Mouse (Mus musculus): ENCODE results near the gene Wnt3. TPM values are rescaled to one million over a fixed set of nuclear protein-coding genes. Genes with fewer than 3 reads are reported as not detected.

The Wnt3 gene
- polyA plus RNA-seq (2015; fragmentation: Nextera tagmentation; extraction: Ambion mirVana): not detected in 2 replicates

- no peak within 1 kb of the TSS for H3K27ac ChIP-seq (replicated peaks)
- H3K4me3 ChIP-seq: peak within 1 kb of the TSS; percentile 40
- no peak for ATAC-seq (ENCODE audit: extremely low read depth, insufficient number of reproducible peaks, low FRiP score, low TSS enrichment)
- no peaks in the 10 kb centered on the region for H3K36me3 ChIP-seq
- under 1% methylated on average over 60 of the region's 60 CpGs for WGBS
- H3K4me2 ChIP-seq: peak within 1 kb of the TSS; percentile 63
- H3K9ac ChIP-seq: no peak within 1 kb of the TSS
- H3K4me1 ChIP-seq: peaks cover 33% of the 10 kb centered on the region
- no peaks in the 10 kb centered on the region for H3K9me3 ChIP-seq
- H3K27me3 ChIP-seq (replicated peaks): peaks cover 100% of the 10 kb centered on the region
Measured at GRCm38 (mm10) chr11:103773387-103774227, at the start of gene Wnt3. Gene Wnt3 (plus strand): TSS chr11:103774150.

- Histone ChIP-seq H3K4me1 (peaks cover 12% of the 10 kb centered on the region), H3K36me3 (no peaks in the 10 kb centered on the region), H3K9me3 (0 out of 2 replicates have a peak, but pooled peaks cover 4% of the 10 kb centered on the region), H3K4me2 (no peak overlapping the region), H3K27ac (replicated peaks) (no peak overlapping the region), H3K27me3 (replicated peaks) (peaks cover 7% of the 10 kb centered on the region; the same call in 1 of the 2 replicates), H3K4me3 (no peak overlapping the region), H3K9ac (no peak overlapping the region)
- ATAC-seq (ENCODE audit: extremely low read depth, insufficient number of reproducible peaks, low FRiP score, low TSS enrichment): no peak
- 65% methylated on average over 11 of the region's 11 CpGs for WGBS
Measured at GRCm38 (mm10) chr11:103724331-103724771, 49.6 kb upstream of the Wnt3 start.

- H3K4me3 ChIP-seq: no peak overlapping the region
- H3K9me3 ChIP-seq: 0 out of 2 replicates have a peak, but pooled peaks cover 4% of the 10 kb centered on the region
- no peak overlapping the region for H3K27ac ChIP-seq (replicated peaks)
- H3K4me1 ChIP-seq: peaks cover 18% of the 10 kb centered on the region
- H3K9ac ChIP-seq: no peak overlapping the region
- no peak overlapping the region for H3K4me2 ChIP-seq
- no peak for ATAC-seq (ENCODE audit: extremely low read depth, insufficient number of reproducible peaks, low FRiP score, low TSS enrichment)
- no peaks in the 10 kb centered on the region for H3K36me3 ChIP-seq
- peaks cover 21% of the 10 kb centered on the region for H3K27me3 ChIP-seq (replicated peaks)
- WGBS: 64% methylated on average over 9 of the region's 9 CpGs
Measured at GRCm38 (mm10) chr11:103729282-103729985, 44.5 kb upstream of the Wnt3 start.

- Histone ChIP-seq H3K36me3 (no peaks in the 10 kb centered on the region), H3K9ac (no peak overlapping the region), H3K4me1 (peaks cover 26% of the 10 kb centered on the region), H3K9me3 (no peaks in the 10 kb centered on the region), H3K4me3 (no peak overlapping the region), H3K27me3 (replicated peaks) (peaks cover 21% of the 10 kb centered on the region), H3K27ac (replicated peaks) (no peak overlapping the region), H3K4me2 (no peak overlapping the region)
- 57% methylated on average over 9 of the region's 9 CpGs for WGBS
- no peak for ATAC-seq (ENCODE audit: extremely low read depth, insufficient number of reproducible peaks, low FRiP score, low TSS enrichment)
Measured at GRCm38 (mm10) chr11:103731594-103731993, 42.4 kb upstream of the Wnt3 start.

DNA sequence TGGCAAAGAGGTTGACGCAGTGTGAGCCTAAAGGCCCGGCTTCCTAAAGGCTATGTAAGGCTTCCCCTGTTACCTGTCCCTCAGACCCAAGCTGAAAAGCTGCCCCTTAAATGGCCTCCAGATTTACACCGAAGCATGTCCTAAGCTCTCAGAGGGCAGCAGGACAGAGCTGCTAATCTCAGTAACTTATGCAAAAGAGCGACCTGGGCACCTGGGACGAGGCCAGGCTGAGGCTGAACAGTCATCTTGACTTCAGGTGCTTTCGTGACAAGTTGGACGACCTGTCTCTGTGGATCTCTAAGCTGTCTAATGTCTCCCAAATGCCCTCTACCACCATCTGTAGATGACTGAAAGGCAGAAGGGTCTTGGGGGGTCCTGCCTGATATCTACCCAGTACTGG, 41.6 kb upstream of the Wnt3 start:
- Histone ChIP-seq H3K4me2 (no peak overlapping the region), H3K36me3 (no peaks in the 10 kb centered on the region), H3K9ac (no peak overlapping the region), H3K27me3 (replicated peaks) (peaks cover 23% of the 10 kb centered on the region), H3K27ac (replicated peaks) (no peak overlapping the region), H3K9me3 (no peaks in the 10 kb centered on the region), H3K4me1 (peaks cover 26% of the 10 kb centered on the region), H3K4me3 (no peak overlapping the region)
- 77% methylated on average over 7 of the region's 7 CpGs for WGBS
- no peak for ATAC-seq (ENCODE audit: extremely low read depth, insufficient number of reproducible peaks, low FRiP score, low TSS enrichment)

DNA sequence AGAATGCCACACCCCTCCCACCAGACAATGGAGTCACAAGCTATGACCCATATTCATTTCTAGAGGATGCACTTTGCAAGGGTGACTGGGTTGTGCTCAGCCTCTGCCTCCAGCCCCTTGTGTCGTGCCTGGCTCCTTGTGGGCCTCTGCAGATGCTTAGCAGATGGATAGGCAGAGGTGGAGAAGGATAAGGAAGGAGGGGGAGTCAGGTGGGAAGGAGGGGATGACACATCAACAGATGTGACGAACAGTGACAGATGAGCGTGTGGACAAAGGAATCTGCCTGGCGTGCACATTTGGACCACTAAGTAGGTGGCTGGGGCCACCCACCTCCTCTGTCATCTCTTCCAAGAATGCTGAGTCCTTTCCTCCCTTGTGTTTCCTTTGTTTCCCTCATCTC, 40.9 kb upstream of the Wnt3 start:
- no peak overlapping the region for H3K27ac ChIP-seq (replicated peaks)
- WGBS: 50% methylated on average over 4 of the region's 4 CpGs
- peaks cover 26% of the 10 kb centered on the region for H3K4me1 ChIP-seq
- no peak overlapping the region for H3K4me3 ChIP-seq
- ATAC-seq (ENCODE audit: extremely low read depth, insufficient number of reproducible peaks, low FRiP score, low TSS enrichment): no peak
- H3K9ac ChIP-seq: no peak overlapping the region
- no peak overlapping the region for H3K4me2 ChIP-seq
- no peaks in the 10 kb centered on the region for H3K36me3 ChIP-seq
- H3K27me3 ChIP-seq (replicated peaks): peaks cover 31% of the 10 kb centered on the region
- H3K9me3 ChIP-seq: no peaks in the 10 kb centered on the region

- Histone ChIP-seq H3K27me3 (replicated peaks) (peaks cover 39% of the 10 kb centered on the region), H3K36me3 (no peaks in the 10 kb centered on the region), H3K4me1 (peaks cover 26% of the 10 kb centered on the region), H3K27ac (replicated peaks) (no peak overlapping the region), H3K9ac (no peak overlapping the region), H3K4me2 (no peak overlapping the region), H3K4me3 (no peak overlapping the region), H3K9me3 (no peaks in the 10 kb centered on the region)
- 76% methylated on average over 2 of the region's 2 CpGs for WGBS
- ATAC-seq (ENCODE audit: extremely low read depth, insufficient number of reproducible peaks, low FRiP score, low TSS enrichment): no peak
Measured at GRCm38 (mm10) chr11:103733961-103734360, 40.0 kb upstream of the Wnt3 start.

GRCm38 (mm10) chr11:103734411-103735045, 39.4 kb upstream of the Wnt3 start:
- ATAC-seq (ENCODE audit: extremely low read depth, insufficient number of reproducible peaks, low FRiP score, low TSS enrichment): no peak
- Histone ChIP-seq H3K4me3 (no peak overlapping the region), H3K9ac (no peak overlapping the region), H3K27me3 (replicated peaks) (peaks cover 42% of the 10 kb centered on the region), H3K27ac (replicated peaks) (no peak overlapping the region), H3K36me3 (no peaks in the 10 kb centered on the region), H3K9me3 (no peaks in the 10 kb centered on the region), H3K4me2 (no peak overlapping the region), H3K4me1 (peaks cover 26% of the 10 kb centered on the region)
- 48% methylated on average over 5 of the region's 5 CpGs for WGBS

DNA sequence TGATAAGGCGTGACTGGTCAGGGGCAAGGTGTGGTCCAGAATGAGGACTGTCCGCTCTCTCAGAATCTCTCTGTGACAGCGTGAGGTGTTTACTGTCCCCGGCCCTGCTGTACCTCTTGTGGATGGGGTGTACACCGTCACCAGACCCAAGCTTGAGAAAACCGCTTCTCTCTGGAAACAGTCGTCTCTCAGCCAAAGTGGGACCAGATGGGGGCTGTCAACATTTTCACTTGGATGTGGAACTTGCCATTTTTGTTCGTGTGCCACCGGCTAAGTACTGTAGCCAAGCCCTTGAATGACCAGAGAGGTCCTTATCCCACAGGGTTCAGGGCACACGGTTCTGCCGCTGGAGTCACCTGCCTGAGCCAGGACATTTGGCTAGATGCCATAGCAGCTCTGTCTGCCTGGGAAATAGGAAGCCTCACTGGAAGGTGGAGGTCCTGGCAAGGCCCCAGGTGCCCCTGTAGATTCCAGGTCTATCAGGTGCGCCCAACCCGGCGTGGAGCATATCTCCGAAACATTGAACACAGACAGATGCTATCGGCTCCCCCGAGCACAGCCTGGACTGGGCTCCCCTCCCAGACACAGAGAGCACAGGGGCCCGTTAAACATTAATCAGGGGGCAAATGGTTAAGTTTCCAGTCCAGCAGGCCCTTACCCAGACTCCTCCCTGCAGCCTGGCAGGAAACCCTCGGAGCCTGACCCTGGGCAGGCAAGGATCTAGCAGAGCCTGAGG, 38.7 kb upstream of the Wnt3 start:
- WGBS: 64% methylated on average over 19 of the region's 19 CpGs
- peaks cover 26% of the 10 kb centered on the region for H3K4me1 ChIP-seq
- H3K4me3 ChIP-seq: no peak overlapping the region
- no peak overlapping the region for H3K4me2 ChIP-seq
- H3K27me3 ChIP-seq (replicated peaks): peaks cover 43% of the 10 kb centered on the region
- no peak for ATAC-seq (ENCODE audit: extremely low read depth, insufficient number of reproducible peaks, low FRiP score, low TSS enrichment)
- no peaks in the 10 kb centered on the region for H3K9me3 ChIP-seq
- no peaks in the 10 kb centered on the region for H3K36me3 ChIP-seq
- H3K27ac ChIP-seq (replicated peaks): no peak overlapping the region
- H3K9ac ChIP-seq: no peak overlapping the region

GRCm38 (mm10) chr11:103749306-103750089, 24.5 kb upstream of the Wnt3 start, which contains the start of gene Wnt9b:
Gene Wnt9b (minus strand): TSS chr11:103749821.
- Histone ChIP-seq H3K4me3 (peak within 1 kb of the TSS; percentile 54), H3K36me3 (no peaks in the 10 kb centered on the region), H3K4me2 (peak within 1 kb of the TSS; percentile 86), H3K27me3 (replicated peaks) (peaks cover 97% of the 10 kb centered on the region), H3K27ac (replicated peaks) (no peak within 1 kb of the TSS), H3K9me3 (no peaks in the 10 kb centered on the region), H3K9ac (peak within 1 kb of the TSS; percentile 71), H3K4me1 (peaks cover 13% of the 10 kb centered on the region)
- whole genome bisulfite sequencing: 1% methylated on average over 68 of the region's 68 CpGs
- no peak for ATAC-seq (ENCODE audit: extremely low read depth, insufficient number of reproducible peaks, low FRiP score, low TSS enrichment)

All from heart, embryonic 13.5 days (tissue).